Mouse (Mus musculus): Measurements from ENCODE around the gene Hdac11.

DNA sequence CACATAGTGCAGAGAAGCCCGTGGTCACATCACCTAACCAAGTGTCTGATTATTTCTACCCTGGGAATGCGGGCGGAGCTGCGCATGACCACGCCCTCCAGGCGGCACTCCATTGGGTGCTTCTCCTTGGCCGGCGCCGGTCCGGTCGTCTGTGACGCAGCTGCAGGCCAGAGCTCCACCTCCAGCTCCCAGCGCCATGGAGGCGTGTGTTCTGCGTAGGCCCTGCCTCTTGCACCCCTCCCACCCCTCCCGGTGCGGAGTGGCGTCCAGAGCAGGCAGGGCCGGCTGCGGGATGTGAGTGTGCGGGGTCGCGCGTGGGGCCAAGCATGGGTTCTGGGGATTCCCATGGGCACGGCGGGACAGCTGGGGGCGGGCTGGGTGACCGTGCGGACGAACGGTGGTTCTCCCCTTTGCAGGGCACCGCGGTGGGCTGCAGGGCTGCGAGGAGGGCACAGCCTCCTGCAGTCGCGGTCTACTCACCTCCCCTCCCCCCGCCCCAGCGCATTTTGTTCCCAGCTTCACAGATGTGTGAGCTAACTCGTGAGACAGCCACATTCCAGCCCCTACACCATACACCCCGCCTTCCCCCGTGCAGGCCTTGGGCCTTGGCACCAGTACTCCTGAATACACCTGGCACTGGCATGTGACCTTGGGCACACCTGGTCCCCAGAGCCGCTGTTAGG, at the start of gene Hdac11:
- TF ChIP-seq POLR2A (IDR thresholded peaks at IDR 0.05; ENCODE audit: low read depth, low read length) (no peak), CTCF (IDR thresholded peaks at IDR 0.05; ENCODE audit: extremely low read depth, insufficient read depth, insufficient read length, insufficient replicate concordance) (no peak)
